Mouse (Mus musculus) thymus, adult 2 months (tissue): ENCODE measurements around the gene Ccdc148.

Experiments
- CTCF ChIP-seq: fragments of 200-500 bp; IDR thresholded peaks from 2 replicates; pipeline ENCODE4 v1.5.1; 2012; ENCODE audit warnings: mild to moderate bottlenecking, control low read depth, low read length, moderate library complexity, borderline replicate concordance; ENCODE audit not compliant: control insufficient read depth, poor library complexity, insufficient read depth; ENCODE audit errors: extremely low read depth
- POLR2A ChIP-seq: fragments of 200-500 bp; IDR thresholded peaks from 2 replicates; pipeline ENCODE4 v1.6.1; 2012; ENCODE audit warnings: mild to moderate bottlenecking, low read length, control low read depth, moderate library complexity; ENCODE audit not compliant: control insufficient read depth, poor library complexity, insufficient read depth; ENCODE audit errors: extremely low read depth

DNA sequence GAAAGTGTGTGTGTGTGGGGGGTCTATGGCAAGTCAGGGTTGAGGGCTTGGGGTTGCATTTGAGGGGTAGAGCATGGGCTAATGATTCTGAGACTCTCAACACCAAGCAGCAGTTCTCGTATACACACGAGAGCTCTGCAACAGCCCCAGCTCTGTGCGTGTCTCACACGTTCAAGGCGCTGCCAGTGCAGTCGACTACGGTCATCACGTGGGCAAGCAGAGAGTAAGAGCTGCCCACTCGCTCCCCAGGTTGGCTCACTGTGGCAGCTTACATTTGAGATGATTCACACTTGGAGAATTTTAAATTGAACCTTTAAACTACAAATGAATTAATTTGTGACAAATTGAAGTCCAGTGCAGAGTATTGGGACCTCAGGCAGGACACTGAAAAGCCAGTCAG is 44.6 kb upstream of the Ccdc148 start:
- TF ChIP-seq CTCF (no peak), POLR2A (no peak)
